Mouse (Mus musculus) cerebellum, adult 9-10 months (tissue): ENCODE data around the gene 4933424G06Rik.

Experiments
- DNase-seq: peaks from one replicate; pipeline ENCODE4 v3.0.0; 2022

4933424G06Rik gene

GRCm38 (mm10) chr1:36711104-36711503 lies 1.2 kb downstream of the 4933424G06Rik start:
- DNase-seq, result peak; percentile 21

DNA sequence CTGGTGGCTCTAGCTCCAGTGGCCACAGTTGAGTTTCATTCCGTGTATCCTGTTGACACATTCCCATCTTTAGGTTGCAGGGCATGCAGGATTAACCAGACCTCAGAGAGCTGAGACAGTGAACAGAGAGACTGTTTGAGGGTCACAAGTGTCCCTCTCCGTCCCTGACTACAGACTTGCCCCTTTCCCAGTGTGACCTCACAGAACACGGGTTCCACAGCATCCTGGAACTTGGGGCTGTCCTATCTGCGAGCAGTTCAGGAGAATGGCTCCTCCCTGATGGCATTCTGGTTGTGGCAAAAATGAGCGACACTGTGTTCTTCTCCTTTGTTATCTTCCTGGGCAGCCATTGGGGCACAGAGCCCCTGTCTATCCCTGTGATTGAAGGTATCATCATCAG lies 4.4 kb downstream of the 4933424G06Rik start, which contains the start of gene Actr1b:
Actr1b (minus strand) TSS at position 112 of the 400 bp plus-strand sequence.
- DNase-seq, result no peak

- DNase-seq, result no peak
Observed at GRCm38 (mm10) chr1:36718786-36719185, 8.8 kb downstream of the 4933424G06Rik start.

- no peak for DNase-seq
Observed at GRCm38 (mm10) chr1:36723146-36724056, 13.5 kb downstream of the 4933424G06Rik start.

- no peak for DNase-seq
Observed at GRCm38 (mm10) chr1:36724057-36724431, 14.1 kb downstream of the 4933424G06Rik start.

DNA sequence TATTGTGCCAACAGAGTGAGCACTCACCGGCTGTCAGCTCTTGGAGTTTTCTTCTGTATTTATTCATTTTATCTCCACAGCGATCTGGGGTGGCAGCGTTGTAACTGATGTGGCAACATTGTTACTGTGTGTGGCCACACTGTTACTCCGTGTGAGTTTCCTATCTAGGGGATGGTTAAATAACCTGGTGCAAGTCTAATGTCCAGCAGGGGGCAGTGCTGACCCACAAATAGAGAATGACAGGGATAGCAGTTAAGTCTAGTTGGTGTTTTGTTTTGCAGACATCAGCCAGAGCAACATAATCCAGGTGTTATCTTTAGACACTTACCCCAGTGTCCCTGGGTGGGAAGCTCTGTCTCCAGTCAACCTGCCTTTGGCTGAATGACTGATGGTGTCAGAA lies 27.4 kb downstream of the 4933424G06Rik start:
- DNase-seq, result peak; percentile 84

DNA sequence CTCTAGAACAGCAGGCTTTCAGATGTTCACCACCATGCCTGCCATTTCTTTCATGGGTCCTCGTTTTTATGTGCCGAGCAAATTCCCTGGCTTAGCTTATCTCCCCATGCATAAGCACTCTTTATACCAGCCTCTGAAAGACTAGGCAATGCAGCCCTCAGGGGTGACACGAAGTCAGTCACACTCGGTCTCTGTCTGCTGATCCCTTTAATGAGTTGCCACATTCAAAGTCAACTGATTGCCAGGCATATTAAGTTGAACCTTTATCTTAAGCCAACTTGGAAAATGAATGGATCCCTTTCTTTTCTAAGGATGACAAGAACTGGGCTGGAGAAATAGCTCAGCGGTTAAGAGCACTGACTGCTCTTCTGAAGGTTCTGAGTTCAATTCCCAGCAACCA lies 29.3 kb downstream of the 4933424G06Rik start:
- no peak for DNase-seq

DNA sequence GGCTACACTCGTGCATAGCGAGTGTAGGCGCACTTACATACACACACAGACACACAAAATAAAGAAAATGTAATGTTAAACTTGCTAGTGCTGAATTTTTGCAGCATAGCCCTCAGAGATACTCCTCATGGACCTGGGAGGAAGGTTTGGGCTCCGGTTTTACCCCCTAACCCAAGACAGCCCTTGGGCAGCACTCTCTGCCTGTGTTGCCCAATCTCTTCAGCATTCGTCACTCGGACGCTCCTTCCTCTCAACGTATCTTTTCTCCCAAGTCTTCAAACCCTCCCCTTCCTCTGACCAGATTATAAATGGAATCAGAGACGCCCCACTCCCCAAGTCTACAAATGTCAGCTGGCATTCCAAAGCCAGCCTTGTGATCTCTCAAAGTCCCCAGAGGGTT lies 33.1 kb downstream of the 4933424G06Rik start:
- no peak for DNase-seq

DNA sequence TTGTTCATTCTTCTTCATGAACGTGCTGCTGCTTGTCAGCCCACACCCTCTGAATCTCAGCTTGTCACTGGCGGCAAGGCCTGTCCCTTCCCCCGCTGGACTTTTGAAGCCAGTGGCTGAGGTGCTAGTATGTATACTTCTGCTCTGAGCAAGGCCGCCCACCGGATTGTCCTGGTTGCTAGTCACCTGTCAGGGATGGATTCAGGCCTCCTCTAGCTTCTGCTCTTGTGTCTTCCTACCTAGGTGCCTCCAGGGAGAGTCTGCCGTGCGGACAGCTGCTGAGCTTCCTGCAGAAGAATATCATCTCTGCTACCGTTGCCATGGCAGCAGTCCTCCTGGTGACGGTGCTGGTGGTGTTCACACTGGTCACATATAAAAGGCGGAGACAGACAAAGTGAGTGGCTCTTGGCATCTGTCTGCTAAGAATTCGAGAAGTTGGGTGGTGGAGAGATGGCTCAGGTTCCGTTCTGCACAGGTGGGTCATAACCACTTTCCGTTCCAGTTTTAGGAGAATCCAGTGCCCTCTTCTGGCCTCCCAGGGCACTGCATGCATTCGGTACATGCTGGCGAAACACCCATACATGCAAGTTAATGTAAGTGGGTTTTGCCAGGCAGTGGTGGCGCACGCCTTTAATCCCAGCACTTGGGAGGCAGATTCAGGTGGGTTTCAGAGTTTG lies 34.5 kb downstream of the 4933424G06Rik start:
- peak; percentile 84 for DNase-seq

DNA sequence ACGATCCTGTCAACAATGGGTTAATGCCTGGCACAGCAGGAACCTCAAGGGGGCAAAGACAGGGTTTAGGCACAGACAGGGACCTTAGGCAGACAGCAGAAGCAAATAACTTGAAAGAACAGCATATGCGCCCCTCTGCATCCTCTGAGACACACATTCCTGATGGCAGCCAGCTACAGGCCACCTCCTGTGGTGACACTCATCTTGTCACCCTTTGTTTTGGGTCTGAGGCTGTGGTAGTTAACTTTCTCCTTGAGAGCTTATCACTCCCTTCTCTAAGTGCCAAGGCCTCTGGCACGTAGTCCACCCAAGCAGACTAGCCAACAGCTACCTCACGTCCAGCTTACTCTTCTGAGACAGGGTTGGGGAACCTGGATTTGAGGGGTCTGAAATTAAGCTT lies 35.7 kb downstream of the 4933424G06Rik start:
- no peak for DNase-seq

- no peak for DNase-seq
Observed at GRCm38 (mm10) chr1:36746452-36746851, 36.5 kb downstream of the 4933424G06Rik start.

- no peak for DNase-seq
Observed at GRCm38 (mm10) chr1:36753932-36754675, 44.2 kb downstream of the 4933424G06Rik start.

DNA sequence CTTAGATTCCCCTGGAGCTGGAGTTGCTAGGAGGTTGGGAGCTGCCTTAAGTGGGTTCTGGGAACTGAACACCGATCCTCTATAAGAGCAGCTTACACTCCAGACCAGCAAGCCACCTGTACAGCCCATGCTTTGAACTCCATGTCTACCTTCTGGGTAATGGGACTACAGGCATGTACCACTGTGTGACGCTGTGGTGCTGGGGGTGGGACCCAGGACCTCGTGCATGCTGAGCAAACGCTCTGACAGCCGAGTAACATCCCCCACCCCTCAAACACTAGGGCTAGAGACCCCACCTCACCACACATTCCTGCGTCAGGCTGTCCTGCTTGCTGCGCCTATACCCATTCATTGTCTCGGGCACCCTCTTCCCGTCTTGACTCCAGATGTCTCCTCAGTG lies 48.6 kb downstream of the 4933424G06Rik start:
- DNase-seq, result no peak

GRCm38 (mm10) chr1:36759076-36759475 lies 49.1 kb downstream of the 4933424G06Rik start:
- DNase-seq, result no peak

DNA sequence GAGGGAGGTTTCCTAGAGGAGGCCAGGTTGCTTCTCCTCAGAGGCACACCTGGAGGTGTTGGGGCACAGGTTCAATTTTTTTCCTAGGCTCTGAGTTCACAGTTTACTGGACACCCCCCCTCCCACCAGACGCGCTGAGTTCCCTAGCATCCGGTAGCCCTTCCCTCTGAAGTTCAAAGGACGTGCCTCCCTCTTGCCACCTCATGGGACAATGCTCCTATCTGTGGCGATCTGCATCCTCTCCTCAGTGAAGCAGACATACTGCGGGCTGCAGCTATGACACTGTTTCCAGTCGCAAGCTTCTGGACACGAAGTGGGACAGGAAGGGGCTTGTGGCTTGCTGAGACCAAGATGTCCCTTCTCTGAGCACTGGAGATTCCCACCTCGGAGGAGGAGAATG lies 50.5 kb downstream of the 4933424G06Rik start:
- DNase-seq, result no peak

DNA sequence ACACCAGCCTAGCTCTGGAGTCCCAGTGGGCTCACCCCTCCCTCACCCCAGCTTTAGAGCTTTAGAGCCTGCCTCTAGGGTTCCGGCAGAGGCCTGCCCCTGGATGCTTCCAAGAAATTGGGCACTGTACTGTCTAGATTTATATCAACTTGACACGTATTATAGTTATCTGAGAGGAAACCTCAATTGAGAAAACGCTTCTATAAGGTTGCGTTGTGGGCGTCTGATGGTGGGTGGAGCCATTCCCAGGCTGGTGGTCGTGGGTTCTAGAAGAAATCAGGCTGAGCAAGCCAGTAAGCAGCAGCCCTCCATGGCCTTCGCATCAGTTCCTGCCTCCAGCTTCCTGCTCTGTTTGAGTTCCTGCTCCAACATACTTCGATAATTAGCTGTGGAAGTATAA lies 51.1 kb downstream of the 4933424G06Rik start:
- no peak for DNase-seq

- no peak for DNase-seq
Observed at GRCm38 (mm10) chr1:36761568-36761967, 51.6 kb downstream of the 4933424G06Rik start, which contains the start of gene Zap70. Gene Zap70 (plus strand): TSS chr1:36761798.

DNA sequence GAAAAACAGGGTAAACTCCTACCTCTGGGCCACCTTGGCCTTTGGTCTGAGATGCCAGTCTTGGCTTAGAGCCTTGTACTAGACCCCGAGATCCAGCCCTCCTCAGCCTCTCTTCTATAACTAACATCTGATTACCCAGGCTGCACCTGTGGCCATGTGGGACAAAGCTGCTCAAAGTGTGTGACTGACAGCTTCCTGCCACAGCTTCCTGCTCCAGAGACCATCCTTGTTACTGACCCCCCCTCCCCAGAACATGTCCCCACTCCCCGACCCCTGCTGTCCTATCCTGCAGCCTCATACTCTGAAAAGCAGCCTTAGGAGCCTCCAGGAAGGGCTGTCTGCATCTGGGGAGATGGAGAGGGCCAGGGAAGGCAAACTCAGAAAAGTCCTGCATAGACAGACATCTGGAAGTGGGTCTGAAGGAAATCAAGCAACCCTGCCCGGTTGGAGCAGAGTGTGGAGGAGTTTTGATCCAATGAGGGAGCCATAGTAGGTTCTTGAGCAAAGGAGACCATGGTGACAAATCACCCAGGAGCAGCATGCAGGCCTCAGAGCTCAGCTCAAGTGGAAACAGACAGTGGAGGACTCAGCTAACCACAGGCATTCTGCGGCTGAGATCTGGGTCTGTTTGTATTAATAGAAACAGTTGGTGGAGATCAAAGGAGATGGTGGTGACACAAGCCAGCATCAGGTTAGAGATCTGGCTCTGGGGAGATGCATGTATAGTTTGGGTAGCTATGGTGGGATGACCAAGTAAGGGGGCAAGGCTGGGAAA lies 56.7 kb downstream of the 4933424G06Rik start:
- DNase-seq, result no peak

DNA sequence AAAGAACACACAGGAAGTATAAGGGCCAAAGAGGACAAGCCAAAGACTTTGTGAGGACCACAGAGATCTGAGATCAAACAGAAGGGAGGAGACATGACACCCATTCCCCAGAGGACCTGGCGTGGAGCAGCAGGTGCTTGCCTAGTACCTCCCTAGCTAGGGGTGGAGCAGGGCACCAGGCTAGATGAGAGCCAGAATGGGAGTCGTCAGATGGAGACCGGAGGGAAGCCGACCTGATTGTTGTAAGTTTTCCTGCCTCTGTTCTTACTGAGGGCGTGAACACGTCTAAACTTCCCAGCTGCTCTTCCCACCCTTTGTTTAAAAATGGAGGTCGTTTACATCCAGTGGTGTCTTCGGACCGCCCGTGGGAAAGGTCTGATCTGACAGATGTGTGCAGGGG lies 57.4 kb downstream of the 4933424G06Rik start:
- DNase-seq, result no peak

DNA sequence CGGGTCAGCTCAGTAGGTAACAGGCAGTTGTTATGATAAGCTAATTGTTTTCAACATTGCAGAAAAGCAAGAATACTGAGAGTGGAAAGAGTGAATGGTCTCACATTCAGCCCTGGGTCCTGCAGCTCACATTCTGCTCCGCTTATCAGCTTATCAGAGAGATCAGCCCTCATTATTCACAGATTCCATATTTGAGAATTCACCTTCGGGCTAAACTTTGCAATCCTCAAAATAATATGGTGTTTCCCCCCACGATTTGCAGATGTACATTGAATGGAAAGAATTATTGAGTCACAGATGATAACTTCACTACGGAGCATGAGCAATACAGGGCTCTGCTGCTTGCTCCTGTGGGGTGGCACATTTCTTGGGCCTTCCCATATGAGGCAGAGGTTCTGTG lies 58.8 kb downstream of the 4933424G06Rik start:
- no peak for DNase-seq

DNA sequence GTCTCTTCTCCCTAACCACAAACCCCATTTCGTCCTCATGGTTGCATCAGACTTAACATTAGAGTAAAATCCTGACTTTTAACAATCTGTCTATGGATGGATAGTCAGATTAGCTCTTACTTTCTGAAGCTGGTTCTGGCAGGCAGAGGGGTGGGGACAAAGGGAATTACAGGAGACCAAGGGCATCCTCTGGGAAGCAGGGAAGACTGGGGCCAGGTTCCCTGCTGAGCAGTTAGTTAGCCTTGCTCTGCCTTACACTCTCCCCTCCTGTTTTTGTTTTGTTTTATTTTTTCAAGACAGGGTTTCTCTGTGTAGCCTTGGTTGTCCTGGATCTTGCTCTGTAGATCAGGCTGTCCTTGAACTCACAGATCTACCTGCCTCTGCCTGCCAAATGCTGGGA lies 60.0 kb downstream of the 4933424G06Rik start:
- DNase-seq, result no peak

GRCm38 (mm10) chr1:36770998-36771397 lies 61.0 kb downstream of the 4933424G06Rik start:
- DNase-seq, result no peak
